Mouse (Mus musculus): ENCODE data around the gene Ptgir.

The Ptgir gene

GRCm38 (mm10) chr7:16906281-16906680 lies at the start of gene Ptgir:
Gene Ptgir, plus strand, starts transcription at chr7:16906490.
- DNase-seq (ENCODE audit: low spot score): no peak

- no peak for DNase-seq (ENCODE audit: low spot score)
These were observed 48.0 kb upstream of the Ptgir start for GRCm38 (mm10) chr7:16858336-16858735.

- no peak for DNase-seq (ENCODE audit: low spot score)
These were observed 46.2 kb upstream of the Ptgir start for GRCm38 (mm10) chr7:16859902-16860651.

GRCm38 (mm10) chr7:16867488-16867887 lies 38.8 kb upstream of the Ptgir start:
- no peak for DNase-seq (ENCODE audit: low spot score)

GRCm38 (mm10) chr7:16869497-16869896 lies 36.8 kb upstream of the Ptgir start:
- DNase-seq (ENCODE audit: low spot score): peak; percentile 90

- no peak for DNase-seq (ENCODE audit: low spot score)
These were observed 34.7 kb upstream of the Ptgir start for GRCm38 (mm10) chr7:16871600-16871999.

GRCm38 (mm10) chr7:16872478-16872877 lies 33.8 kb upstream of the Ptgir start:
- no peak for DNase-seq (ENCODE audit: low spot score)

GRCm38 (mm10) chr7:16873392-16873791 lies 32.9 kb upstream of the Ptgir start:
- no peak for DNase-seq (ENCODE audit: low spot score)

- peak; percentile 68 for DNase-seq (ENCODE audit: low spot score)
These were observed 32.1 kb upstream of the Ptgir start for GRCm38 (mm10) chr7:16874190-16874589.

GRCm38 (mm10) chr7:16874756-16875309 lies 31.5 kb upstream of the Ptgir start:
- DNase-seq (ENCODE audit: low spot score): peak; percentile 100

- no peak for DNase-seq (ENCODE audit: low spot score)
These were observed 31.2 kb upstream of the Ptgir start, which contains the start of gene Dact3 for GRCm38 (mm10) chr7:16875310-16875325. Gene Dact3, plus strand, starts transcription at chr7:16875317.

GRCm38 (mm10) chr7:16875326-16875725 lies 31.0 kb upstream of the Ptgir start:
- no peak for DNase-seq (ENCODE audit: low spot score)

GRCm38 (mm10) chr7:16876006-16876405 lies 30.3 kb upstream of the Ptgir start:
- DNase-seq (ENCODE audit: low spot score): no peak

- DNase-seq (ENCODE audit: low spot score): no peak
These were observed 29.7 kb upstream of the Ptgir start for GRCm38 (mm10) chr7:16876608-16877007.

- no peak for DNase-seq (ENCODE audit: low spot score)
These were observed 28.6 kb upstream of the Ptgir start for GRCm38 (mm10) chr7:16877717-16878116.

GRCm38 (mm10) chr7:16879796-16880547 lies 26.3 kb upstream of the Ptgir start:
- DNase-seq (ENCODE audit: low spot score): no peak

GRCm38 (mm10) chr7:16880615-16881014 lies 25.7 kb upstream of the Ptgir start:
- no peak for DNase-seq (ENCODE audit: low spot score)

- DNase-seq (ENCODE audit: low spot score): no peak
These were observed 23.1 kb upstream of the Ptgir start for GRCm38 (mm10) chr7:16883162-16883561.

GRCm38 (mm10) chr7:16884334-16884733 lies 22.0 kb upstream of the Ptgir start:
- DNase-seq (ENCODE audit: low spot score): no peak

- no peak for DNase-seq (ENCODE audit: low spot score)
These were observed 21.0 kb upstream of the Ptgir start for GRCm38 (mm10) chr7:16885271-16885776.

GRCm38 (mm10) chr7:16885905-16886304 lies 20.4 kb upstream of the Ptgir start:
- no peak for DNase-seq (ENCODE audit: low spot score)

GRCm38 (mm10) chr7:16890536-16890935 lies 15.8 kb upstream of the Ptgir start:
- DNase-seq (ENCODE audit: low spot score): no peak

GRCm38 (mm10) chr7:16890944-16891343 lies 15.3 kb upstream of the Ptgir start:
- DNase-seq (ENCODE audit: low spot score): no peak
